Mouse (Mus musculus): Measurements from ENCODE around the gene E4f1. TPM values are rescaled to one million over a fixed set of nuclear protein-coding genes. Genes with fewer than 3 reads are reported as not detected.

Gene E4f1
- polyA plus RNA-seq, 1 experiment = 9.7 TPM

- Histone ChIP-seq H3K27me3 (replicated peaks) (no peaks in the 10 kb centered on the region), H3K4me3 (replicated peaks) (no peak overlapping the region), H3K9me3 (no peaks in the 10 kb centered on the region), H3K36me3 (replicated peaks; ENCODE audit: low read length) (peaks cover 66% of the 10 kb centered on the region), H3K4me1 (peaks cover 60% of the 10 kb centered on the region)
- TF ChIP-seq FLI1 (IDR thresholded peaks at IDR 0.05; ENCODE audit: low read length) = no peak
- no peak for TF ChIP-seq GATA1 (IDR thresholded peaks at IDR 0.05; ENCODE audit: borderline replicate concordance, low read length)
Observed at GRCm38 (mm10) chr17:24475586-24475985, 5.5 kb upstream of the E4f1 start.

DNA sequence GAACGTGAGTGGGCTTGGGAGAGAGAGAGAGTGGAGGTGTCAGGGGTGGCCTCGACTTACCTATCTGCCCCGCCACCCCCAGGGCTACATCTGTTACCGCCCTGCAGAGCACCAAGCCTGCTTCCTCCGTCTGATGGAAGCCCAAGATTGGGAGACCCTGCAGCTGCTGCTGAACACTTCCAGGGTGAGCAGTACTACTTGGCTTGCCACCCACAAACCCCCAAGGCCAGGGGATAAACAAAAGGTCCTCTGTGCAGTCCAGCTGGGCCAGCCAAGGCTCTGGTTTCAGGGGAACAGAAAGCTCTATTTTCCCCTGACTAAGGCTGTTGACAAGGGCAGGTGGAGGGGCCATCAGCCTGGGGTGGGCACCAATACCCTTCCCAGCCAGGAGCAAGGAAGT, 4.4 kb upstream of the E4f1 start:
- Histone ChIP-seq H3K27me3 (replicated peaks) (no peaks in the 10 kb centered on the region), H3K9me3 (no peaks in the 10 kb centered on the region), H3K4me3 (replicated peaks) (no peak overlapping the region), H3K36me3 (replicated peaks; ENCODE audit: low read length) (peaks cover 66% of the 10 kb centered on the region), H3K4me1 (peaks cover 51% of the 10 kb centered on the region)
- no peak for TF ChIP-seq FLI1 (IDR thresholded peaks at IDR 0.05; ENCODE audit: low read length)
- TF ChIP-seq GATA1 (IDR thresholded peaks at IDR 0.05; ENCODE audit: borderline replicate concordance, low read length) = no peak

GRCm38 (mm10) chr17:24473612-24474275, 3.6 kb upstream of the E4f1 start, which contains the start of gene Bricd5:
Bricd5 (plus strand) TSS chr17:24473884.
- no peak for TF ChIP-seq GATA1 (IDR thresholded peaks at IDR 0.05; ENCODE audit: borderline replicate concordance, low read length)
- TF ChIP-seq FLI1 (IDR thresholded peaks at IDR 0.05; ENCODE audit: low read length) = no peak
- Histone ChIP-seq H3K4me3 (replicated peaks) (peak within 1 kb of the TSS; percentile 93), H3K27me3 (replicated peaks) (no peaks in the 10 kb centered on the region), H3K9me3 (no peaks in the 10 kb centered on the region), H3K4me1 (peaks cover 51% of the 10 kb centered on the region), H3K36me3 (replicated peaks; ENCODE audit: low read length) (peaks cover 66% of the 10 kb centered on the region)

GRCm38 (mm10) chr17:24472512-24472911, 2.4 kb upstream of the E4f1 start:
- H3K4me1 ChIP-seq = peaks cover 43% of the 10 kb centered on the region
- TF ChIP-seq FLI1 (IDR thresholded peaks at IDR 0.05; ENCODE audit: low read length) = no peak
- TF ChIP-seq GATA1 (IDR thresholded peaks at IDR 0.05; ENCODE audit: borderline replicate concordance, low read length) = no peak
- H3K27me3 ChIP-seq (replicated peaks) = no peaks in the 10 kb centered on the region
- peaks cover 66% of the 10 kb centered on the region for H3K36me3 ChIP-seq (replicated peaks; ENCODE audit: low read length)
- peak overlapping the region; percentile 93 for H3K4me3 ChIP-seq (replicated peaks)
- H3K9me3 ChIP-seq = no peaks in the 10 kb centered on the region

- no peak for TF ChIP-seq GATA1 (IDR thresholded peaks at IDR 0.05; ENCODE audit: borderline replicate concordance, low read length)
- TF ChIP-seq FLI1 (IDR thresholded peaks at IDR 0.05; ENCODE audit: low read length) = no peak
- Histone ChIP-seq H3K4me1 (peaks cover 41% of the 10 kb centered on the region), H3K27me3 (replicated peaks) (no peaks in the 10 kb centered on the region), H3K9me3 (no peaks in the 10 kb centered on the region), H3K4me3 (replicated peaks) (peak overlapping the region; percentile 93), H3K36me3 (replicated peaks; ENCODE audit: low read length) (peaks cover 62% of the 10 kb centered on the region)
Observed at GRCm38 (mm10) chr17:24470701-24471527, 801 bp upstream of the E4f1 start.

DNA sequence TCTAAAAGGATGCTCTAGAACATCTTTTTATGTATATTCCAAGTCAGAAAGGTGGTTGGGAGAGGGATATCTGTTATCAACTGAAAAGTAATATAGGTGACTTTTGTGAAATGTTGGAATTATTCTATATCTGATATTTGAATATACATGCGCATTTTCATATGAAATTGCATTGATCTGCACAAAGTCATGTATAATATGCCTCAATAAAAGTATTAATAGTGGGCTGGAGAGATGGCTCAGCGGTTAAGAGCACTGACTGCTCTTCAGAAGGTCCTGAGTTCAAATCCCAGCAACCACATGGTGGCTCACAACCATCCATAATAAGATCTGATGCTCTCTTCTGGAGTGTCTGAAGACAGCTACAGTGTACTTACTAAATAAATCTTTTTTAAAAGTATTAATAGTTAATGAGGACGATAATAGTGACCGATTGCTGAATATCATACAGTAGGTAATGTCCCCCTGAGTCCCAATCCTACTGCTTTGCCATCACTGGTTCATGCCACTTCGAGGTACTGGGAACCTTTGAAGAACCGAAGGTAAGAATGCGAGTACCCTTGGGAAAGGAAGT, 690 bp downstream of the E4f1 start:
- Histone ChIP-seq H3K4me1 (peaks cover 48% of the 10 kb centered on the region), H3K4me3 (replicated peaks) (peak overlapping the region; percentile 93), H3K27me3 (replicated peaks) (no peaks in the 10 kb centered on the region), H3K9me3 (no peaks in the 10 kb centered on the region), H3K36me3 (replicated peaks; ENCODE audit: low read length) (peaks cover 57% of the 10 kb centered on the region)
- TF ChIP-seq GATA1 (IDR thresholded peaks at IDR 0.05; ENCODE audit: borderline replicate concordance, low read length) = no peak
- no peak for TF ChIP-seq FLI1 (IDR thresholded peaks at IDR 0.05; ENCODE audit: low read length)

DNA sequence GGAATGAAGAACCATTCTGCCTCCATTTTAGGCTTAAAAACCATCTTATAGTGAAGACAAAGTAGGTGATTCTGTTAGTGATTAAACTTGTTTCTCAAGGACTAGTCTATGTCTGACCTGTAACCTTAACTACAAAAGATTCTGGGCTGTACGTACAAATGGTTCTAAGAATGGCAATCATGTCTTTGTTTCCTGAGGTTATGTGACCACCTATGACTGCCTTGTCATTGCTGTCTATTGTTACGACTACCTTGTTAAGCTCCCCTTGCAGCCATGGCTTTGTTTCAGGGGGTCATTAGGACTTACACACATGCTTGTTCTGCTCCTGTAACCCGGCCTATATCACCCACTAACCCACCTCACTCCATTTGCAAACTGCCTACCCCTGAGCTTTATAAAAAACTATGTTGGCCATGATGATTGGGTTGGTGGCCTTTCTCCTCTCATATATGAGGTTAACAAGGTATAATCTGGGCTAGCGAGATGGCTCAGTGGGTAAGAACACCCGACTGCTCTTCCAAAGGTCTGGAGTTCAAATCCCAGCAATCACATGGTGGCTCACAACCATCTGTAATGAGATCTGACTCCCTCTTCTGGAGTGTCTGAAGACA, 1.4 kb downstream of the E4f1 start:
- TF ChIP-seq GATA1 (IDR thresholded peaks at IDR 0.05; ENCODE audit: borderline replicate concordance, low read length) (no peak), FLI1 (IDR thresholded peaks at IDR 0.05; ENCODE audit: low read length) (no peak)
- Histone ChIP-seq H3K4me1 (peaks cover 46% of the 10 kb centered on the region), H3K4me3 (replicated peaks) (no peak overlapping the region), H3K27me3 (replicated peaks) (no peaks in the 10 kb centered on the region), H3K9me3 (no peaks in the 10 kb centered on the region), H3K36me3 (replicated peaks; ENCODE audit: low read length) (peaks cover 52% of the 10 kb centered on the region)

DNA sequence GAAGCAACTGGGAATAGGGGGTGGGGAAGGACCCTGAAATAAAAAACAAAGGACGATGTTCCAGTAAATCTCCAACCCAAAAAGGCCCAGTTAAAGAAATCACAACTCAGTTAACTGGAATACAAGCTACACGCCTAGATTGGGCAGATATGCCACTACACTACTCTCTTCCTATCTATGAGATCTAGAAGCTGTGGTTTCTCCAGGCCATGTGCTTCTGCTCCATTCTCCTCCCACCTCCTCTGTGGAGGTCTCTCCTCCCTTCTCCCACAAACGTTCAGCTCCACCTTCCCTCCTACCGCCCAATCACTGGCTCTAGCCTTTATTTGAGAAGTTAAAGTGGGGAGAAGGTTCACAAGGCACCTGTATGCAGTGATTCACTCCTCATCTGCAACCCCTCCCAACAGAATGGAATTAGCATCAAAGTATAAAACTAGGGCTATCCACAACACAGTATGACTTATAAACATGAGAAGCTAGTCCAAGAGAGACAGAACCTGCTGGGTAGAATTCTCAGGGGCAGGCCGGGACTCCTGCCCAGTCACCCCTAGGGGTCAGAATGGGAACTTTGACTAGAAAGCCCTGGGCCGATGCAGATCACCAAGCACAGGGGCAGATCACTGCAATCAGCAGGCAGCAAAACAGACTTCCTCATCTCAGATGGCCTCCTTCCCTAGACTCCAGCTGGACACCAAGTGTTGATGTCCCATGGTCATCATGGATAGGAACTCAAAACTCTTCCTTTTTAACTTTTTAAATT, 6.6 kb downstream of the E4f1 start:
- Histone ChIP-seq H3K4me3 (replicated peaks) (no peak overlapping the region), H3K4me1 (peaks cover 23% of the 10 kb centered on the region), H3K36me3 (replicated peaks; ENCODE audit: low read length) (peaks cover 38% of the 10 kb centered on the region), H3K9me3 (no peaks in the 10 kb centered on the region), H3K27me3 (replicated peaks) (no peaks in the 10 kb centered on the region)
- TF ChIP-seq GATA1 (IDR thresholded peaks at IDR 0.05; ENCODE audit: borderline replicate concordance, low read length) (no peak), FLI1 (IDR thresholded peaks at IDR 0.05; ENCODE audit: low read length) (no peak)

GRCm38 (mm10) chr17:24462932-24463331, 7.2 kb downstream of the E4f1 start:
- no peaks in the 10 kb centered on the region for H3K27me3 ChIP-seq (replicated peaks)
- no peaks in the 10 kb centered on the region for H3K9me3 ChIP-seq
- no peak overlapping the region for H3K4me3 ChIP-seq (replicated peaks)
- H3K4me1 ChIP-seq = peaks cover 23% of the 10 kb centered on the region
- H3K36me3 ChIP-seq (replicated peaks; ENCODE audit: low read length) = peaks cover 34% of the 10 kb centered on the region
- no peak for TF ChIP-seq FLI1 (IDR thresholded peaks at IDR 0.05; ENCODE audit: low read length)
- TF ChIP-seq GATA1 (IDR thresholded peaks at IDR 0.05; ENCODE audit: borderline replicate concordance, low read length) = no peak
